ENCODE assay signal across 18 mouse cellular contexts in the genomic region with DNA sequence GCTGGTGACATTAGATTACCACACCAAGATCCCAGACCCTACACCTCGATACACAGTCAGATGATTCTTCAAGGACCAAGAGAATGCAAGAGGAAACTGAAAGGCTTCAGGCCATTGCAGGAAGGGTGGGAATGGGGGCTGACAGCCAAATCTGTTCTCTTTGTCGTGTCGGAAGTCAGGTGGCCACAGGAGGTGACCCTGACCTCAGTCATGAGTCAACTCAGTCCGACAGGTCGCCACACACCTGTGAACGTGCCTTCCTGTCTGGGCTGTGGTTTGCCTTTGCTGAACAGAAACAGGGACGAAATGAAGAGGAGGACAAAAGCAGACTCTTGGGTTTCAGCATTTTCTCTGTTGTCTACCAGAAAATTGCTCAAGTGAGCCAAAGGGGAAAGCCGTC.
"Had no signal": no experiment of that assay in that cellular context is flagged by ENCODE, and none has a peak within 500 bp of the region (broad histone marks: within the 10 kb centered on the region; RNA-seq: fewer than 3 reads in every experiment).

No protein-coding gene starts in this region.

- DNase-seq: gastrocnemius, adult 2 months; gastrocnemius, postnatal 10 days; gastrocnemius, postnatal 25 days; heart, postnatal 14 days; heart, postnatal 36 days; kidney, adult 11 months; kidney, adult 2 months; kidney, adult 9 months; kidney, postnatal 36 days; liver; liver, embryonic 13.5 days had no signal

- H3K27me3 ChIP-seq: heart, embryonic 12.5 days; hindbrain, embryonic 13.5 days; hindbrain, embryonic 15.5 days; kidney, embryonic 15.5 days; limb, embryonic 12.5 days; liver, embryonic 13.5 days had no signal

- ATAC-seq: hindbrain, postnatal 0 days; intestine, embryonic 16.5 days had no signal
